Mouse (Mus musculus): ENCODE measurements around the gene Lcn4.

- TF ChIP-seq CTCF (IDR thresholded peaks at IDR 0.05; ENCODE audit: extremely low read depth, insufficient read depth, insufficient read length, insufficient replicate concordance) (no peak), POLR2A (IDR thresholded peaks at IDR 0.05; ENCODE audit: low read depth, low read length) (no peak)
Measured at GRCm38 (mm10) chr2:26637316-26637932, 33.7 kb downstream of the Lcn4 start.
